Mouse (Mus musculus) brown adipose tissue, adult 24 weeks (tissue): Measurements from ENCODE around the gene Adnp. TPM values are rescaled to one million over a fixed set of nuclear protein-coding genes. Genes with fewer than 3 reads are reported as not detected.

Experiments used
- H3K27ac ChIP-seq: fragments of 200-500 bp; replicated peaks from 2 replicates; pipeline ENCODE4 v1.5.1; 2012; ENCODE audit warnings: low read depth, mild to moderate bottlenecking, low read length
- H3K4me1 ChIP-seq: fragments of 200-500 bp; 2 replicates; pipeline ENCODE4 v1.6.1; 2012; ENCODE audit warnings: low read length, mixed read lengths; ENCODE audit not compliant: control insufficient read depth, insufficient read depth, insufficient read length
- H3K4me3 ChIP-seq: fragments of 200-500 bp; 2 replicates; pipeline ENCODE4 v1.5.1; 2012; ENCODE audit warnings: low read depth, mild to moderate bottlenecking, low read length, moderate library complexity; ENCODE audit not compliant: insufficient read depth
- polyA plus RNA-seq: library from polyadenylated mRNA; stranded (reverse); fragments of >200 nt; gene quantifications from 2 replicates; pipeline ENCODE4 v1.2.4, GENCODE M21; 2012; ENCODE audit not compliant: missing spikeins, insufficient read depth, insufficient read length

Adnp gene
- polyA plus RNA-seq, result 4.1 and 5.9 TPM in 2 replicates

GRCm38 (mm10) chr2:168206725-168207644, at the start of gene Adnp:
Gene Adnp (minus strand): TSS chr2:168207112.
- Histone ChIP-seq H3K27ac (peak within 1 kb of the TSS; percentile 98), H3K4me3 (peak within 1 kb of the TSS; percentile 100), H3K4me1 (peaks cover 16% of the 10 kb centered on the region)

- Histone ChIP-seq H3K4me3 (no peak overlapping the region), H3K4me1 (no peaks in the 10 kb centered on the region), H3K27ac (no peak overlapping the region)
Measured at GRCm38 (mm10) chr2:168256506-168256905, 49.6 kb upstream of the Adnp start.

- no peak overlapping the region for H3K4me3 ChIP-seq
- no peak overlapping the region for H3K27ac ChIP-seq
- no peaks in the 10 kb centered on the region for H3K4me1 ChIP-seq
Measured at GRCm38 (mm10) chr2:168253822-168254221, 46.9 kb upstream of the Adnp start.

DNA sequence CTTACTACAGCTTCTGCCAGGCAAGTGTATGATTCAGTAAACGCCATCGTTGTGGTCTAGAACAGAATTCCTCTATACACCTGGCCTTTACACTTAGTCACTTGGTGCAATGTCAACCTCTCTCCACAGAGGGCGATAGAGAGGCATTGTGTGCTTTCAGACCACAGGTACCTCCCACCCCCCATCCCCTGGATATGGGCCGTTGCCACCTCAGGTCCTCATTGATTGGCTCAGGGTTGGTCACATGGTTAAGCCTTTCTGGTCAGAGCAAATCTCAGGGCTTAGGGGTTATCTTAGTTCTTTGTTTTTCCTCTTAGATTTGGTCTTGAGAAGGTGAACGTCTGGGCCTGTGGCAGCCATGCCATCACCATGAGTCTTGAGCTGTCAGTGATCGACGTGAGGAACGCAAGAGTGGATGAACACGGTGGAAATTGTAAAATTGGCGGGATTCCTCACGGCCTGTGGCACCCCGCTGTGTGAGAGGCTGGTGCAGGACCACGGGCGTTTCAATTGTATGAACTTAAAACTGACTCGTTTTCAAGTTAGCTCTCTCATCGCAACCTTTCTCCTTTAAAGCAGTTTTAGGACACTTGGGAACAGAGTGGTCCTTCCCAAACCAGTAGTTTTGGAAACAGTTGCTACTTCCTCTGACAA, 45.9 kb upstream of the Adnp start:
- Histone ChIP-seq H3K4me3 (no peak overlapping the region), H3K27ac (no peak overlapping the region), H3K4me1 (no peaks in the 10 kb centered on the region)

- Histone ChIP-seq H3K27ac (no peak overlapping the region), H3K4me3 (no peak overlapping the region), H3K4me1 (no peaks in the 10 kb centered on the region)
Measured at GRCm38 (mm10) chr2:168250270-168250669, 43.4 kb upstream of the Adnp start.

GRCm38 (mm10) chr2:168248856-168249245, 41.9 kb upstream of the Adnp start:
- Histone ChIP-seq H3K4me3 (no peak overlapping the region), H3K4me1 (no peaks in the 10 kb centered on the region), H3K27ac (no peak overlapping the region)

DNA sequence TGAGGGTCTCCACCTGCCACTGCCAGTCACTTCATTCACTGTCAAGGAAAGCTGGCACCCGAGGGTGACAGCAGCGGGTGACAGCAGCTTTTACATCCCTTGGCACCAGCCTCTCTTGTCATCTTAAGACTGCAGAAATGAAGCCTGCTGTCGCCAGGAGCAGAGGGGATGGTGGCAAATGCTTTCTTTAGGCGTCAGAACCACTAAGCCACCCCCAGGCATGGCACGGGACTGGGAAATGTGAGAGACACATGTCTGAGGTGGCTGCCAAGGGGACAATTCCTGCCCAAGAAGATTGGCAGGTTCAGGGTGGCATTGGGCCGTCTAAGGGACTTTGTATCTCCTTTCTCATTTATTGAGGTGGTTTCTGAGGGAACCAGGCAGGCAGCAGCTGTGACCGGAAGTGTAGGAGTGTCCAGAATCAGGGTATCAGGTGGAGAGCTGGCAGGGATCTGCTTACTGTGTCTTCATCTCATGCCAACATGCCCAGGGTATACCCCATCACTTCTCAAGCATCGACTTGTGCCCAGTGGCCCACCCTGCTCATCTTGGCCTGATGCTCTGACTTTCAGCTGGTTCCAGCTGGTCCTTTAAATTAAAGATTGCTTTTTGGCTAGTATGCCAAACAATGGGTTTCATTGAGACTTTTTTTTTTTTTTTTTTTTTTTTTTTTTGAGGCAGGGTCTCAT, 41.4 kb upstream of the Adnp start:
- Histone ChIP-seq H3K4me3 (no peak overlapping the region), H3K27ac (no peak overlapping the region), H3K4me1 (no peaks in the 10 kb centered on the region)

GRCm38 (mm10) chr2:168245571-168245970, 38.7 kb upstream of the Adnp start:
- no peak overlapping the region for H3K4me3 ChIP-seq
- H3K4me1 ChIP-seq, result no peaks in the 10 kb centered on the region
- no peak overlapping the region for H3K27ac ChIP-seq

DNA sequence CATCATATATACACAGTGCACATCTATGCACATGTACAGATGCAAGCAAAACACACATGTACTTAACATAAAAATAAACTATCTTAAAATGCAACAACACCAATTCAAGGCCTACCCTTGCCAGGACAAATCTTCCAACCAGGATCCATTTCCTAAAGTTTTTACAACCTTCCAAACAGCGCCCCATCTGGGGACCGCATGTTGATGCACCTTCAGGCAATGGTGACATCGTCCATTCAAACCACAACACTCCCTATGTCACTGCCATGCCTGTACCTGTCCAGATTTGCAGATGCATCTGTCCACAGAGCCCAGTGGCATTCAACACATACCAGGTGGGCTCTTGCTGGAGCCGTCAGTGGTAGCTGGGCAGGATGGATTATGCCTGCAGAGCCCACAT, 36.4 kb upstream of the Adnp start:
- H3K4me3 ChIP-seq, result no peak overlapping the region

GRCm38 (mm10) chr2:168242841-168243240, 35.9 kb upstream of the Adnp start:
- Histone ChIP-seq H3K4me1 (no peaks in the 10 kb centered on the region), H3K27ac (no peak overlapping the region), H3K4me3 (no peak overlapping the region)

More for the DNA sequence above, 36.4 kb upstream of the Adnp start:
- Histone ChIP-seq H3K27ac (no peak overlapping the region), H3K4me1 (no peaks in the 10 kb centered on the region)

- no peaks in the 10 kb centered on the region for H3K4me1 ChIP-seq
- H3K27ac ChIP-seq, result no peak overlapping the region
- H3K4me3 ChIP-seq, result no peak overlapping the region
Measured at GRCm38 (mm10) chr2:168238335-168238734, 31.4 kb upstream of the Adnp start.

GRCm38 (mm10) chr2:168233286-168233685, 26.4 kb upstream of the Adnp start:
- no peak overlapping the region for H3K27ac ChIP-seq
- H3K4me3 ChIP-seq, result no peak overlapping the region
- no peaks in the 10 kb centered on the region for H3K4me1 ChIP-seq

DNA sequence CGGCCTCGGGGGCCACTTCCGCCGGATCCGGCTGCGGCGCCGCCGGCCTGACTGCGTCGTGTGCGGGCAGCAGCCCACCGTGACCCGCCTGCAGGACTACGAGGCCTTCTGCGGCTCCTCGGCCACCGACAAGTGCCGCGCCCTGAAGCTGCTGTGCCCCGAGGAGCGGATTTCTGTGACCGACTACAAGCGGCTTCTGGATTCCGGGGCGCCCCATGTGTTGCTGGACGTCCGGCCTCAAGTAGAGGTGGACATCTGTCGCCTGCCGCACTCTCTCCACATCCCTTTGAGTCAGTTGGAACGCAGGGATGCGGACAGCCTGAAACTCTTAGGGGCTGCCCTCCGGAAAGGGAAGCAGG, 24.5 kb upstream of the Adnp start:
- H3K4me3 ChIP-seq, result peak overlapping the region; percentile 81
- no peaks in the 10 kb centered on the region for H3K4me1 ChIP-seq
- no peak overlapping the region for H3K27ac ChIP-seq

GRCm38 (mm10) chr2:168230773-168231470, 24.0 kb upstream of the Adnp start:
- Histone ChIP-seq H3K4me1 (no peaks in the 10 kb centered on the region), H3K27ac (peak overlapping the region; percentile 46), H3K4me3 (peak overlapping the region; percentile 81)
